22 mouse cellular contexts compared by ENCODE assay signal in genomic region chr5:122956059-122956458, GRCm38 (mm10). TPM values are rescaled to one million over a fixed set of nuclear protein-coding genes. Genes with fewer than 3 reads are reported as not detected.
A peak's percentile ranks its signal among the peaks of the same experiment; 100 is the strongest.
DNase-seq lines count a peak whose midpoint lies in the region; ATAC-seq lines count a peak whose summit lies in the region.
"Had no signal": no experiment of that assay in that cellular context is flagged by ENCODE, and none has a peak within 500 bp of the region (broad histone marks: within the 10 kb centered on the region; RNA-seq: fewer than 3 reads in every experiment).

No protein-coding gene starts in this region.

- no peak for ATAC-seq in megakaryocyte, adult 5-6 weeks (ENCODE audit: poor library complexity, severe bottlenecking)
- ATAC-seq in common myeloid progenitor, adult 5-6 weeks (replicated peaks; ENCODE audit: low read depth, poor library complexity, severe bottlenecking): 0 out of 2 replicates have a peak, but pooled peaks have one; percentile 27
- ATAC-seq in liver, embryonic 11.5 days (replicated peaks; ENCODE audit: low FRiP score): no peak
- ATAC-seq: forebrain, embryonic 16.5 days had no signal

- DNase-seq in A20 (ENCODE audit: low read depth, low spot score): peak; percentile 48
- DNase-seq in liver, embryonic 11.5 days (ENCODE audit: low spot score): no peak
- no peak for DNase-seq in cerebellum, adult 11 months
- DNase-seq: adrenal gland, adult 8-10 months; adrenal gland, postnatal 25 days; cerebellum, adult 18-20 months; cerebellum, adult 9-10 months; cerebellum, postnatal 14 days; gastrocnemius, postnatal 10 days; heart, adult 18-20 months; heart, postnatal 10 days; heart, postnatal 36 days; kidney, adult 11 months had no signal

- H3K27ac ChIP-seq in liver, embryonic 11.5 days (ENCODE audit: low read depth, low read length): no peak overlapping the region
- H3K27ac ChIP-seq: embryonic facial prominence, embryonic 12.5 days; embryonic facial prominence, embryonic 15.5 days; heart, embryonic 15.5 days; hindbrain, embryonic 14.5 days had no signal

- peaks cover 24% of the 10 kb centered on the region for H3K27me3 ChIP-seq in megakaryocyte, embryonic 14.5 days (replicated peaks)
- H3K27me3 ChIP-seq in liver, embryonic 11.5 days (replicated peaks; ENCODE audit: control insufficient read depth, insufficient read depth, low read length): peaks cover 28% of the 10 kb centered on the region

- H3K9me3 ChIP-seq in megakaryocyte, embryonic 14.5 days: no peaks in the 10 kb centered on the region
- H3K9me3 ChIP-seq in liver, embryonic 11.5 days (ENCODE audit: control insufficient read depth, low read length): no peaks in the 10 kb centered on the region
- H3K9me3 ChIP-seq: embryonic facial prominence, embryonic 12.5 days; embryonic facial prominence, embryonic 15.5 days; heart, embryonic 12.5 days; heart, embryonic 15.5 days had no signal

- 52% methylated on average over 3 of the region's 3 CpGs for WGBS in liver, embryonic 11.5 days

- no peak overlapping the region for H3K9ac ChIP-seq in liver, embryonic 11.5 days (ENCODE audit: low read depth, low read length)
- H3K9ac ChIP-seq: embryonic facial prominence, embryonic 12.5 days; embryonic facial prominence, embryonic 15.5 days; heart, embryonic 12.5 days; heart, embryonic 15.5 days; hindbrain, embryonic 14.5 days had no signal

- H3K36me3 ChIP-seq in megakaryocyte, embryonic 14.5 days (replicated peaks; ENCODE audit: low read length): peaks cover 39% of the 10 kb centered on the region
- H3K36me3 ChIP-seq in liver, embryonic 11.5 days (ENCODE audit: control insufficient read depth, insufficient read depth, low read length): no peaks in the 10 kb centered on the region
- H3K36me3 ChIP-seq: embryonic facial prominence, embryonic 15.5 days; heart, embryonic 15.5 days had no signal

- peaks cover 34% of the 10 kb centered on the region for H3K4me1 ChIP-seq in megakaryocyte, embryonic 14.5 days
- H3K4me1 ChIP-seq in liver, embryonic 11.5 days (replicated peaks; ENCODE audit: control insufficient read depth, insufficient read depth, low read length): peaks cover 9% of the 10 kb centered on the region

- H3K4me2 ChIP-seq in liver, embryonic 11.5 days: no peak overlapping the region
- H3K4me2 ChIP-seq: embryonic facial prominence, embryonic 12.5 days; embryonic facial prominence, embryonic 15.5 days; heart, embryonic 12.5 days; heart, embryonic 15.5 days; hindbrain, embryonic 14.5 days had no signal

- H3K4me3 ChIP-seq in megakaryocyte, embryonic 14.5 days (replicated peaks): peak overlapping the region; percentile 14
- no peak overlapping the region for H3K4me3 ChIP-seq in liver, embryonic 11.5 days (ENCODE audit: low read depth, low read length)
- H3K4me3 ChIP-seq: embryonic facial prominence, embryonic 12.5 days; embryonic facial prominence, embryonic 15.5 days; heart, embryonic 12.5 days; heart, embryonic 15.5 days had no signal

RNA-seq across cellular contexts. Expression of gene Kdm2b, which starts 33.6 kb away (rescaled TPM):
- polyA plus RNA-seq in megakaryocyte, embryonic 14.5 days (2012; ENCODE audit: insufficient read depth, low replicate concordance): 19.1 and 24.4 TPM in 2 replicates
- total RNA-seq in megakaryocyte, adult 5-6 weeks (2015): 29.1 and 38.3 TPM in 2 replicates
- 31.6 and 38.6 TPM in 2 replicates for total RNA-seq in megakaryocyte, adult 5-6 weeks (2017)
- 60.6 and 72.8 TPM in 2 replicates for total RNA-seq in common myeloid progenitor, adult 5-6 weeks (2017)
- 46.8 and 48.8 TPM in 2 replicates for polyA plus RNA-seq in liver, embryonic 11.5 days (2014; fragmentation: Nextera tagmentation; extraction: Ambion mirVana)

RNA-seq across cellular contexts. Expression of gene Orai1, which starts 58.8 kb away (rescaled TPM):
- 111 and 131 TPM in 2 replicates for polyA plus RNA-seq in megakaryocyte, embryonic 14.5 days (2012; ENCODE audit: insufficient read depth, low replicate concordance)
- 80.5 and 87.4 TPM in 2 replicates for total RNA-seq in megakaryocyte, adult 5-6 weeks (2015)
- total RNA-seq in megakaryocyte, adult 5-6 weeks (2017): 21.0 and 21.8 TPM in 2 replicates
- 10.6 and 13.0 TPM in 2 replicates for total RNA-seq in common myeloid progenitor, adult 5-6 weeks (2017)
- 8.6 and 9.6 TPM in 2 replicates for polyA plus RNA-seq in liver, embryonic 11.5 days (2014; fragmentation: Nextera tagmentation; extraction: Ambion mirVana)
